Mouse (Mus musculus): ENCODE data around the gene Prkar2b. TPM values are rescaled to one million over a fixed set of nuclear protein-coding genes. Genes with fewer than 3 reads are reported as not detected.

Gene Prkar2b
- polyA plus RNA-seq, 1 experiment: 16.2 TPM

- Histone ChIP-seq H3K4me2 (ENCODE audit: low read depth) (peak overlapping the region; percentile 33), H3K36me3 (ENCODE audit: control insufficient read depth, insufficient read depth) (no peaks in the 10 kb centered on the region), H3K27me3 (ENCODE audit: control insufficient read depth, insufficient read depth, insufficient read length) (no peaks in the 10 kb centered on the region), H3ac (ENCODE audit: control insufficient read depth, insufficient read length) (no peak overlapping the region), H3K4me3 (no peak overlapping the region), H3K79me2 (ENCODE audit: control insufficient read depth, insufficient read depth) (peaks cover 49% of the 10 kb centered on the region)
- TF ChIP-seq TCF12 (IDR thresholded peaks at IDR 0.05; ENCODE audit: insufficient read depth, poor library complexity, severe bottlenecking): no peak
- TF ChIP-seq MAX (IDR thresholded peaks at IDR 0.05; ENCODE audit: low read depth): no peak
- no peak for TF ChIP-seq TCF3 (IDR thresholded peaks at IDR 0.05; ENCODE audit: insufficient read length, low read depth)
- TF ChIP-seq MYOD1 (IDR thresholded peaks at IDR 0.05; ENCODE audit: control insufficient read depth in 1 of 3, insufficient read length in 2 of 3, low read depth in 2 of 3): no peak
- no peak for TF ChIP-seq USF1 (IDR thresholded peaks at IDR 0.05; ENCODE audit: low read depth)
- no peak for TF ChIP-seq CEBPB (IDR thresholded peaks at IDR 0.05; ENCODE audit: insufficient read depth, poor library complexity, severe bottlenecking)
- no peak for TF ChIP-seq REST (IDR thresholded peaks at IDR 0.05; ENCODE audit: insufficient read depth, insufficient read length)
- no peak for TF ChIP-seq POLR2AphosphoS2 (IDR thresholded peaks at IDR 0.05; ENCODE audit: insufficient read length, low read depth)
- TF ChIP-seq MYOG (IDR thresholded peaks at IDR 0.05; ENCODE audit: control insufficient read depth in 1 of 3, insufficient read depth in 1 of 3, insufficient read length in 2 of 3, low read depth in 2 of 3): no peak
- no peak for TF ChIP-seq SRF (IDR thresholded peaks at IDR 0.05; ENCODE audit: control insufficient read depth, insufficient read length, low read depth)
- TF ChIP-seq E2F4 (IDR thresholded peaks at IDR 0.05; ENCODE audit: insufficient read depth): no peak
These were observed 6.5 kb downstream of the Prkar2b start for GRCm38 (mm10) chr12:32054476-32055166.

- TF ChIP-seq TCF3 (IDR thresholded peaks at IDR 0.05; ENCODE audit: insufficient read length, low read depth) (no peak), MYOD1 (IDR thresholded peaks at IDR 0.05; ENCODE audit: control insufficient read depth in 1 of 3, insufficient read length in 2 of 3, low read depth in 2 of 3) (no peak), MAX (IDR thresholded peaks at IDR 0.05; ENCODE audit: low read depth) (no peak), CEBPB (IDR thresholded peaks at IDR 0.05; ENCODE audit: insufficient read depth, poor library complexity, severe bottlenecking) (no peak), E2F4 (IDR thresholded peaks at IDR 0.05; ENCODE audit: insufficient read depth) (no peak), TCF12 (IDR thresholded peaks at IDR 0.05; ENCODE audit: insufficient read depth, poor library complexity, severe bottlenecking) (no peak), USF1 (IDR thresholded peaks at IDR 0.05; ENCODE audit: low read depth) (no peak)
- peak overlapping the region; percentile 16 for H3K4me2 ChIP-seq (ENCODE audit: low read depth)
- H3K27me3 ChIP-seq (ENCODE audit: control insufficient read depth, insufficient read depth, insufficient read length): no peaks in the 10 kb centered on the region
- no peak overlapping the region for H3K4me3 ChIP-seq
- H3ac ChIP-seq (ENCODE audit: control insufficient read depth, insufficient read length): no peak overlapping the region
- H3K36me3 ChIP-seq (ENCODE audit: control insufficient read depth, insufficient read depth): no peaks in the 10 kb centered on the region
- peaks cover 41% of the 10 kb centered on the region for H3K79me2 ChIP-seq (ENCODE audit: control insufficient read depth, insufficient read depth)
These were observed 7.3 kb downstream of the Prkar2b start for GRCm38 (mm10) chr12:32053637-32054366.

- Histone ChIP-seq H3K4me3 (no peak overlapping the region), H3K79me2 (ENCODE audit: control insufficient read depth, insufficient read depth) (peaks cover 40% of the 10 kb centered on the region), H3K4me2 (ENCODE audit: low read depth) (no peak overlapping the region), H3K36me3 (ENCODE audit: control insufficient read depth, insufficient read depth) (no peaks in the 10 kb centered on the region), H3ac (ENCODE audit: control insufficient read depth, insufficient read length) (no peak overlapping the region), H3K27me3 (ENCODE audit: control insufficient read depth, insufficient read depth, insufficient read length) (no peaks in the 10 kb centered on the region)
- TF ChIP-seq CEBPB (IDR thresholded peaks at IDR 0.05; ENCODE audit: insufficient read depth, poor library complexity, severe bottlenecking) (no peak), POLR2A (IDR thresholded peaks at IDR 0.05; ENCODE audit: insufficient read length, low read depth) (no peak), POLR2AphosphoS2 (IDR thresholded peaks at IDR 0.05; ENCODE audit: insufficient read length, low read depth) (no peak), USF1 (IDR thresholded peaks at IDR 0.05; ENCODE audit: low read depth) (no peak), REST (IDR thresholded peaks at IDR 0.05; ENCODE audit: insufficient read depth, insufficient read length) (no peak), MYOG (IDR thresholded peaks at IDR 0.05; ENCODE audit: control insufficient read depth in 1 of 3, insufficient read depth in 1 of 3, insufficient read length in 2 of 3, low read depth in 2 of 3) (no peak), TCF3 (IDR thresholded peaks at IDR 0.05; ENCODE audit: insufficient read length, low read depth) (no peak), MAX (IDR thresholded peaks at IDR 0.05; ENCODE audit: low read depth) (no peak), MYOD1 (IDR thresholded peaks at IDR 0.05; ENCODE audit: control insufficient read depth in 1 of 3, insufficient read length in 2 of 3, low read depth in 2 of 3) (no peak)
These were observed 8.2 kb downstream of the Prkar2b start for GRCm38 (mm10) chr12:32052882-32053281.

GRCm38 (mm10) chr12:32050165-32050564 is 10.9 kb downstream of the Prkar2b start:
- no peaks in the 10 kb centered on the region for H3K36me3 ChIP-seq (ENCODE audit: control insufficient read depth, insufficient read depth)
- no peak overlapping the region for H3ac ChIP-seq (ENCODE audit: control insufficient read depth, insufficient read length)
- H3K4me2 ChIP-seq (ENCODE audit: low read depth): no peak overlapping the region
- H3K79me2 ChIP-seq (ENCODE audit: control insufficient read depth, insufficient read depth): peaks cover 41% of the 10 kb centered on the region
- TF ChIP-seq MYOG (IDR thresholded peaks at IDR 0.05; ENCODE audit: control insufficient read depth in 1 of 3, insufficient read depth in 1 of 3, insufficient read length in 2 of 3, low read depth in 2 of 3) (no peak), MYOD1 (IDR thresholded peaks at IDR 0.05; ENCODE audit: control insufficient read depth in 1 of 3, insufficient read length in 2 of 3, low read depth in 2 of 3) (no peak), USF1 (IDR thresholded peaks at IDR 0.05; ENCODE audit: low read depth) (no peak), E2F4 (IDR thresholded peaks at IDR 0.05; ENCODE audit: insufficient read depth) (no peak), TCF3 (IDR thresholded peaks at IDR 0.05; ENCODE audit: insufficient read length, low read depth) (no peak), SRF (IDR thresholded peaks at IDR 0.05; ENCODE audit: control insufficient read depth, insufficient read length, low read depth) (no peak), REST (IDR thresholded peaks at IDR 0.05; ENCODE audit: insufficient read depth, insufficient read length) (no peak), POLR2A (IDR thresholded peaks at IDR 0.05; ENCODE audit: insufficient read length, low read depth) (no peak), POLR2AphosphoS2 (IDR thresholded peaks at IDR 0.05; ENCODE audit: insufficient read length, low read depth) (no peak), MAX (IDR thresholded peaks at IDR 0.05; ENCODE audit: low read depth) (no peak), TCF12 (IDR thresholded peaks at IDR 0.05; ENCODE audit: insufficient read depth, poor library complexity, severe bottlenecking) (no peak), CEBPB (IDR thresholded peaks at IDR 0.05; ENCODE audit: insufficient read depth, poor library complexity, severe bottlenecking) (no peak)
- H3K27me3 ChIP-seq (ENCODE audit: control insufficient read depth, insufficient read depth, insufficient read length): no peaks in the 10 kb centered on the region
- H3K4me3 ChIP-seq: no peak overlapping the region
